Mouse (Mus musculus): ENCODE data around the gene Tnip3. TPM values are rescaled to one million over a fixed set of nuclear protein-coding genes. Genes with fewer than 3 reads are reported as not detected.

Gene Tnip3
- polyA plus RNA-seq, 1 experiment from 2014 or later, result not detected

GRCm38 (mm10) chr6:65621260-65621659 lies 96.1 kb downstream of the Tnip3 start:
- no peak for ATAC-seq (replicated peaks)
- Histone ChIP-seq H3K9me3 (no peaks in the 10 kb centered on the region), H3K36me3 (replicated peaks) (no peaks in the 10 kb centered on the region), H3K27me3 (replicated peaks) (no peaks in the 10 kb centered on the region), H3K4me1 (no peaks in the 10 kb centered on the region), H3K27ac (no peak overlapping the region), H3K9ac (no peak overlapping the region), H3K4me3 (no peak overlapping the region), H3K4me2 (no peak overlapping the region)

DNA sequence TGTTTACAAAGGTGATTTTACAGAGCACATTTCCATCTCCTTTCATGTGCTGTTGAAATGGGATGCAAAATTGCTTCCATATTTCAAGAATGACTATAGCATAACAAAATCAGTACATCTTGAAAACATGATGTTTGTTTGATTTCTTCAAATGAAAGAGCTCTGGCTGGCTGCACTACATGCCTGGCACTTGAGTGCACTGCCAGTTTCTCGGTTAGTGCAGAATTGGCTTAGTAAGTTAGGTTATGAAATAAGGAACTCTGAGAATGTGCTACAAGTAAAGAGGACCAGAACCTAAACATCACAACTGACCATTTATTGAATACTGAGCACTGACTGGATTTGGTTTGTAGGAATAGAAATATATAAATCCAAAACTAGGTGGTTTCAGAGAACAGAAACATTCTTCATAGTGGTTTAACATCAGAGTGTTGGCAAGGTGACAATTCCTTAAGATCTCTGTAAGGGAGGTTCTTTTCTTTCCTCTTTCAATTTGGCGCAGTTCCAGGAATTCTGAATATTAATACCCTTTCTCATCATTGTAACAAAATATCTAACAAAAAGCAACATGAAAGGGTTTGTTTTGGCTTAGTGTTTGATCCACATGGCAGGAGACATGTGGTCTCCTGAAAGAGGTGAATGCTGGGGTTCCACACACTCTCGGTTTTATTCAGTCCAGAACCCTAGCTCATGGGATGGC lies 98.1 kb downstream of the Tnip3 start:
- H3K27me3 ChIP-seq (replicated peaks), result no peaks in the 10 kb centered on the region
- ATAC-seq (replicated peaks), result no peak
- H3K4me3 ChIP-seq, result no peak overlapping the region
- no peaks in the 10 kb centered on the region for H3K36me3 ChIP-seq (replicated peaks)
- H3K9me3 ChIP-seq, result no peaks in the 10 kb centered on the region
- H3K4me2 ChIP-seq, result no peak overlapping the region
- no peak overlapping the region for H3K27ac ChIP-seq
- 71% methylated on average over 3 of the region's 3 CpGs for WGBS
- H3K4me1 ChIP-seq, result no peaks in the 10 kb centered on the region
- H3K9ac ChIP-seq, result no peak overlapping the region

DNA sequence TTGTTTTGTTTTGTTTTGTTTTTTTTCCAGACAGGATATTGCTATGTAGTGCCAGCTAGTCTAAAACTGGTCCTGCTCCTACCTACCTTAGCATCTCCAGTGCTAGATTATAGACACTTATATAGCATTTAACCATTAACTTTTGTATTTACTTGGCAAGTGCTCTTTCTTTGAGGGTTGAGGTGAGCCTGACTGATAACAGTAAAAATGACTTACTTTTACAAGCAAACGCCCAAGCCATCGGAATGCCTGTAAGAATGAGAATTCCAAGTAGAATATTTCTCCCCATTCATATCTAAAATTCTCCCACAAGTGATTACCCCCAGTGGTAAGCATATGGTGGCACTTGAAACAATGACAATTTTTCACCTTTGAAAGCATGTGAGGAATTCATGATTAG lies 105.5 kb downstream of the Tnip3 start:
- WGBS, result 98% methylated on average over 2 of the region's 2 CpGs
- Histone ChIP-seq H3K4me3 (no peak overlapping the region), H3K4me2 (no peak overlapping the region), H3K27ac (no peak overlapping the region), H3K27me3 (replicated peaks) (no peaks in the 10 kb centered on the region), H3K36me3 (replicated peaks) (no peaks in the 10 kb centered on the region), H3K9me3 (no peaks in the 10 kb centered on the region), H3K9ac (no peak overlapping the region), H3K4me1 (no peaks in the 10 kb centered on the region)
- ATAC-seq (replicated peaks), result no peak

DNA sequence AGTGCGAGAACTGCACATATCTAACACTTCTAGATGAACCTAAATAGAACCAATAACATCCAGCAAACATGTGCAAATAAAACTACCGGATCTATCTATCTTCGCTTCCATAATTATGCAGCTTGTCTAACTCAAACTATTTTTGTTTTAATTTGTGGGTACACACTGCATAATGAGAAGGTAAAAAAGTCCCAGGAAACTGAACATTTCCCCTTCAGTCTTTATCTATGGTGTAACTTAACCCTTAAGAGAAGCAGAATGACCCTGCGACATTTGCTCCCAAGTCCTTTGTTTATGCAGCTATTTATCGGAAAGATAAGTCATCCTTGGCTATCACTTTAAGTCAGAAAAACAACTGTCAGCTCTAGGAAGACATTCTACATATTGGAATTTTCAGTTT lies 107.1 kb downstream of the Tnip3 start:
- Histone ChIP-seq H3K27me3 (replicated peaks) (no peaks in the 10 kb centered on the region), H3K9me3 (no peaks in the 10 kb centered on the region), H3K9ac (no peak overlapping the region), H3K4me3 (no peak overlapping the region), H3K4me2 (no peak overlapping the region), H3K36me3 (replicated peaks) (no peaks in the 10 kb centered on the region), H3K27ac (no peak overlapping the region), H3K4me1 (no peaks in the 10 kb centered on the region)
- 84% methylated on average over 5 of the region's 5 CpGs for WGBS
- no peak for ATAC-seq (replicated peaks)

GRCm38 (mm10) chr6:65642431-65642830 lies 117.3 kb downstream of the Tnip3 start:
- Histone ChIP-seq H3K4me3 (no peak overlapping the region), H3K4me2 (no peak overlapping the region), H3K9ac (no peak overlapping the region), H3K36me3 (replicated peaks) (no peaks in the 10 kb centered on the region), H3K4me1 (no peaks in the 10 kb centered on the region), H3K27me3 (replicated peaks) (no peaks in the 10 kb centered on the region), H3K27ac (no peak overlapping the region), H3K9me3 (no peaks in the 10 kb centered on the region)
- no peak for ATAC-seq (replicated peaks)

DNA sequence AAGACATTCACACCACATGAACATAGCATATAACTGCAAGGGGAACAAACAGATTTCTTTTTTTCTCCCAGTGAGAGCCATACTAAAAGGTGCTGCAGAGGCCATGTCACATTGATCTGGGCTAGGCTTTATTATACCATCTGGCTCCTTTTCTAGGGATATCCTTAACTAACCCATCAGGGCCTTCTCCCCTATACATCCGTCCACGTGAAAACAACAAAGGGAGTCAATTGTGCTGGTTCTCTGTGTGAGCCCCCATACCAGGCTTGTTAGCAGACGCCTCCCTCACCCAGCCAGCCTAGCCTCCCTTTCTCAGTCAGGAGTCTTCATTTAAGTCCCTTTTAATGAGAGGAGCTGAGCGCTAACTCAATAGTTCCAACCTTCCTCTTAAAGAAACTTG lies 119.0 kb downstream of the Tnip3 start:
- WGBS, result 28% methylated on average over 4 of the region's 4 CpGs
- ATAC-seq (replicated peaks), result peak; percentile 33; the same call in 1 of the 2 replicates

DNA sequence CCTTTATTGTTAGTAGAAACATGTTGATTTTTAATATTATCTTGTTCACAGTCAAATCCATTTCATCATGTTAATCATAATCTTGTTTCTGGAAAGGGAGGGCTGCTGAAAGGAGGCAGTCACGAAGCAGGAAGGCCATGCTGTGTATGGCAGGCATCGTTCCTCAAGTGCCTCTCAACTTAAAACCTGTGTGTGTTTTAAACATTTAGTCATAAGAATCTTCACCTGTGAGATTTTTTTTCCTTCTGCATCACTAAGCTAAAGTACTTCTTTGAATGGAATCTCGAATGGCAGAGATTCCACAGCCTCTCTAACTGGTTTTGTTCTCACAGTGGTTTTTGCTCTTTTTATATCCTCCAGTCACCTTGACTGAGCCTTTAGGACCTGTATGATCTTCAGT lies 121.3 kb downstream of the Tnip3 start:
- Histone ChIP-seq H3K9ac (no peak overlapping the region), H3K9me3 (no peaks in the 10 kb centered on the region), H3K4me1 (no peaks in the 10 kb centered on the region), H3K4me2 (no peak overlapping the region), H3K27ac (no peak overlapping the region), H3K36me3 (replicated peaks) (no peaks in the 10 kb centered on the region), H3K27me3 (replicated peaks) (no peaks in the 10 kb centered on the region), H3K4me3 (no peak overlapping the region)
- no peak for ATAC-seq (replicated peaks)
- 78% methylated on average over 3 of the region's 3 CpGs for WGBS

More for the DNA sequence above, 119.0 kb downstream of the Tnip3 start:
- Histone ChIP-seq H3K36me3 (replicated peaks) (no peaks in the 10 kb centered on the region), H3K4me1 (no peaks in the 10 kb centered on the region), H3K9me3 (no peaks in the 10 kb centered on the region), H3K4me2 (no peak overlapping the region), H3K27me3 (replicated peaks) (no peaks in the 10 kb centered on the region), H3K4me3 (no peak overlapping the region), H3K9ac (no peak overlapping the region), H3K27ac (no peak overlapping the region)

DNA sequence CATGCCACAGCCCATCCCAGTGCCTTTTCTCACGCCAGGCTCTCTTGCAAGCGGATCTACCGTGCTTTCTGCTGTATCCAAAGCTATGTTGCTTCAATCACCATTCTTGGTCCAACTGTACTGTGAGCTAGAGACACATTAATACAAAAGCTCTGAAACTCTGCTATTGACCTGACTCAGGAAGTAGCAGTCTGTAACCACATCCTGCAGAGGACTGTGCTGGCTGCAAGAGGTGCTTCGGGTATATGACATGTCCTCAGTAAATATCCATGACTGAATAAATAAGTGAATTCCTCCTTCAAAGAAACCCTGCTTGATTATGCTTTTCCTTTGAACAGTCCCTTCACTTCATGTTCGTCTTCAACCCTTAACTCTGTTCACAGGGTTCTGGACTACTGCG lies 122.6 kb downstream of the Tnip3 start:
- Histone ChIP-seq H3K9me3 (no peaks in the 10 kb centered on the region), H3K4me1 (no peaks in the 10 kb centered on the region), H3K4me2 (no peak overlapping the region), H3K36me3 (replicated peaks) (no peaks in the 10 kb centered on the region), H3K27ac (no peak overlapping the region), H3K27me3 (replicated peaks) (no peaks in the 10 kb centered on the region), H3K9ac (no peak overlapping the region), H3K4me3 (no peak overlapping the region)
- ATAC-seq (replicated peaks), result no peak
- WGBS, result 84% methylated on average over 6 of the region's 6 CpGs

DNA sequence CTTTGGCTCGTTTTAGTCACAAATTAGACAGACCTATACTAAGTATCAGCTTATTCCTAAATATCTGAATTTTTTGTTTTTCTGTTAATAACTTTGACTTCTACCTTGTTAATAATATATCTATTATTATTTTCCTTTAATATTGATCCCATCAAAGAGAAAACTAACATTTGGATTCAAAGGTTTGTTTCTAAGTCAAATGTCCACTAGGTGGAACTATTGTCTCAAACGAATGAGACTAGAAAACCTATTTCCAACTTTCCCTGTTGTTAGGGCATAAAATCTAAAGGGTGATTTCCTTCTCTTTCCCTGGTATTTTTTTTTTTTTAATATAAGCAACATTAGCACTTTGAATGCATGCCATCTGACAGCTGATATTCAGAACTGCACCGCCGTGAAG lies 126.3 kb downstream of the Tnip3 start:
- no peaks in the 10 kb centered on the region for H3K9me3 ChIP-seq
- WGBS, result 36% methylated on average over 4 of the region's 4 CpGs
- H3K4me1 ChIP-seq, result no peaks in the 10 kb centered on the region
- H3K4me3 ChIP-seq, result no peak overlapping the region
- no peak overlapping the region for H3K4me2 ChIP-seq
- H3K27ac ChIP-seq, result no peak overlapping the region
- no peak for ATAC-seq (replicated peaks)
- no peaks in the 10 kb centered on the region for H3K27me3 ChIP-seq (replicated peaks)
- H3K9ac ChIP-seq, result no peak overlapping the region
- H3K36me3 ChIP-seq (replicated peaks), result no peaks in the 10 kb centered on the region

- no peaks in the 10 kb centered on the region for H3K36me3 ChIP-seq (replicated peaks)
- no peak overlapping the region for H3K27ac ChIP-seq
- ATAC-seq (replicated peaks), result no peak
- no peak overlapping the region for H3K4me2 ChIP-seq
- no peaks in the 10 kb centered on the region for H3K9me3 ChIP-seq
- no peaks in the 10 kb centered on the region for H3K27me3 ChIP-seq (replicated peaks)
- H3K4me1 ChIP-seq, result no peaks in the 10 kb centered on the region
- H3K9ac ChIP-seq, result no peak overlapping the region
- WGBS, result 86% methylated on average over 4 of the region's 4 CpGs
- H3K4me3 ChIP-seq, result no peak overlapping the region
Observed at GRCm38 (mm10) chr6:65661272-65661671, 136.2 kb downstream of the Tnip3 start.

DNA sequence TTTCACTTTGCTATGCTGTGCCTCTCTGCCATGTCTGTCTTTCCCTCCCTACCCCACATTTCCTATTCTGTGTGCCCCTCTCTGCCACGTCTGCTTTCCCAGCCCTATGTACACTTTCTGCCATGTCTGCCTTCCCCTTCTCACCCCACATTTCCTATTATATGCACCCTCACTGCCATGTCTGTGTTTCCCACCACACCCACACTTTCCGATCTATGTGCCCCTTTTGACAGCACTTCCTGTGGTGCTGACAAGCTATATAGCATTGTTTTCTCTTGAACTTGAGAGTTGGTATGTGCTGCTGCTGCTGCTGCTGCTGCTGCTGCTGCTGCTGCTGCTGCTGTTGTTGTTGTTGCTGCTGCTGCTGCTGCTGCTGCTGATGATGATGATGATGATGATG lies 136.9 kb downstream of the Tnip3 start:
- Histone ChIP-seq H3K4me2 (no peak overlapping the region), H3K27ac (no peak overlapping the region), H3K4me1 (no peaks in the 10 kb centered on the region), H3K4me3 (no peak overlapping the region), H3K27me3 (replicated peaks) (no peaks in the 10 kb centered on the region), H3K36me3 (replicated peaks) (no peaks in the 10 kb centered on the region), H3K9me3 (no peaks in the 10 kb centered on the region), H3K9ac (no peak overlapping the region)
- whole genome bisulfite sequencing, result 69% methylated on average over 2 of the region's 2 CpGs
- no peak for ATAC-seq (replicated peaks)

- H3K4me2 ChIP-seq, result no peak overlapping the region
- ATAC-seq (replicated peaks), result no peak
- no peaks in the 10 kb centered on the region for H3K4me1 ChIP-seq
- H3K36me3 ChIP-seq (replicated peaks), result no peaks in the 10 kb centered on the region
- H3K4me3 ChIP-seq, result no peak overlapping the region
- H3K27me3 ChIP-seq (replicated peaks), result no peaks in the 10 kb centered on the region
- H3K9me3 ChIP-seq, result no peaks in the 10 kb centered on the region
- WGBS, result 77% methylated on average over 6 of the region's 6 CpGs
- H3K27ac ChIP-seq, result no peak overlapping the region
- H3K9ac ChIP-seq, result no peak overlapping the region
Observed at GRCm38 (mm10) chr6:65663990-65664389, 138.9 kb downstream of the Tnip3 start.

DNA sequence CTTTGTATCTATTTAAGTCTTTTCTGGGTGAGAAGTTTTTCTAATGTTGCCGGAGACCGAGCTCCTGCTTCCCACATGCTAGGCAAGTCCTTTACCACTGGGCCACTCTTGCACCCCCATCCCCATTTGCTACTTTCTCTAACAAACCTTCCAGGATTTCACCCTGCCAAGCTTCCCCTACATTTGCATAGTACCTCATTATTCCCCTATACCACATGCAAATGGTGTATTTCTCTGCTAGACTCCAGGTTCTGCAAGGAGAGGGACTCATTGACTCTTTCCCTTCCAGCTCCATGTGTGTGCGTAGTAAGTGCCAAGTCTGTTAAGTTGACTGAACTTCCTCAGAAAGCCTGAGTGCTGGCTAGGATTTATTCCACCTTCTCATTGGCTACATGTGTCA lies 141.2 kb downstream of the Tnip3 start:
- Histone ChIP-seq H3K27me3 (replicated peaks) (no peaks in the 10 kb centered on the region), H3K36me3 (replicated peaks) (no peaks in the 10 kb centered on the region), H3K9me3 (no peaks in the 10 kb centered on the region), H3K9ac (no peak overlapping the region), H3K4me3 (no peak overlapping the region), H3K4me1 (peaks cover 4% of the 10 kb centered on the region; the same call in 1 of the 2 replicates), H3K4me2 (no peak overlapping the region), H3K27ac (no peak overlapping the region)
- ATAC-seq (replicated peaks), result no peak
- 74% methylated on average over 3 of the region's 3 CpGs for WGBS
